Mouse (Mus musculus): ENCODE data around the gene Nos2.

DNA sequence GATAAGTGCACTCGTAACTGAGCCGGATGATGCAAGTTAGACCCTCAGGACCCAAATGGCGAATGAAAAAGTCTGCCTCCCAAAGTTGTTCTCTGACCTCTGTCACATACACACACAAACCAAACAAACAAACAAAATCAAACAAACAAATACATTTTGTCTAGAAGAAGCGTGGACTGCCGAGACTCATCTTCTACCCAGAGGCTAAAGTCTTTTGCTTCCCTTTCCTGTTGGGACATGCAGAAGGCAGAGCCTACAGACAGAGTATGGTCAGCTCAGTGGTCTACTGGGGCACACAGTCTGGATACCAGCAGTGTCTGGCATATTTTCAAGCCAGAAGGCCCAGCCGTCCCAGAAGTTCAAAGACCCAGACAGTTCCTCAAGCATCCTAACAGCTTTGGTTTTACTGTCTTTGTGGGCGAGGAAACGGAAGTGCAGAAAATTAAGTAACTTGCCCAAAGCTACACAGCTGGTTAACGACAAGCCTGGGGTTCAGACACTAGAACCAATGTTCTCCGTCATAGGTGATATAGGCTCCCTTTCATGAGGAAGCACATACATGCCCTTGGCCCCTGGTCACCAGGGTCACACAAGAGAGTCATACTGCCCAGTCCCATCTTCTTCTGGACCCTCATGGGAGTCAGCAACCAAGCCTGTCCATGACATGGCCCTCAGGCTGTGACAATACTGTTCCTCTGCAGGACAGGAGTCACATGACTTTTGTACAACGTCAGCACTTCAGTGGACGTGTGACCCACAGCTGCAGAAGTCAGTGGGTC, 62.1 kb downstream of the Nos2 start:
- TF ChIP-seq FLI1 (IDR thresholded peaks at IDR 0.05; ENCODE audit: low read length): no peak
- TF ChIP-seq GATA1 (IDR thresholded peaks at IDR 0.05; ENCODE audit: borderline replicate concordance, low read length): no peak
